Mouse (Mus musculus) CD4-positive helper T cell, adult 2 months (primary cell): ENCODE results near the gene Nxph1.

Experiments
- DNase-seq: peaks from one replicate; pipeline ENCODE4 v3.0.0-alpha.2; 2012; ENCODE audit warnings: low read depth, missing footprints, low spot score

The Nxph1 gene

GRCm38 (mm10) chr6:9124321-9124914 lies 176.2 kb downstream of the Nxph1 start:
- DNase-seq = no peak

GRCm38 (mm10) chr6:9133589-9134279 lies 185.5 kb downstream of the Nxph1 start:
- no peak for DNase-seq

GRCm38 (mm10) chr6:9147966-9148365 lies 199.7 kb downstream of the Nxph1 start:
- no peak for DNase-seq

- DNase-seq = no peak
Measured at GRCm38 (mm10) chr6:9149791-9150190, 201.6 kb downstream of the Nxph1 start.

GRCm38 (mm10) chr6:9159191-9159590 lies 211.0 kb downstream of the Nxph1 start:
- DNase-seq = no peak

GRCm38 (mm10) chr6:9182477-9182876 lies 234.2 kb downstream of the Nxph1 start:
- no peak for DNase-seq

GRCm38 (mm10) chr6:9210730-9211129 lies 262.5 kb downstream of the Nxph1 start:
- DNase-seq = no peak

GRCm38 (mm10) chr6:9220724-9221453 lies 272.7 kb downstream of the Nxph1 start:
- no peak for DNase-seq

GRCm38 (mm10) chr6:9234802-9235201 lies 286.6 kb downstream of the Nxph1 start:
- no peak for DNase-seq

- DNase-seq = no peak
Measured at GRCm38 (mm10) chr6:9267998-9268397, 319.8 kb downstream of the Nxph1 start.
